Mouse (Mus musculus): ENCODE data around the gene Fam20a. TPM values are rescaled to one million over a fixed set of nuclear protein-coding genes. Genes with fewer than 3 reads are reported as not detected.

The Fam20a gene
- polyA plus RNA-seq, 1 experiment from 2014 or later, result 2.1 TPM

DNA sequence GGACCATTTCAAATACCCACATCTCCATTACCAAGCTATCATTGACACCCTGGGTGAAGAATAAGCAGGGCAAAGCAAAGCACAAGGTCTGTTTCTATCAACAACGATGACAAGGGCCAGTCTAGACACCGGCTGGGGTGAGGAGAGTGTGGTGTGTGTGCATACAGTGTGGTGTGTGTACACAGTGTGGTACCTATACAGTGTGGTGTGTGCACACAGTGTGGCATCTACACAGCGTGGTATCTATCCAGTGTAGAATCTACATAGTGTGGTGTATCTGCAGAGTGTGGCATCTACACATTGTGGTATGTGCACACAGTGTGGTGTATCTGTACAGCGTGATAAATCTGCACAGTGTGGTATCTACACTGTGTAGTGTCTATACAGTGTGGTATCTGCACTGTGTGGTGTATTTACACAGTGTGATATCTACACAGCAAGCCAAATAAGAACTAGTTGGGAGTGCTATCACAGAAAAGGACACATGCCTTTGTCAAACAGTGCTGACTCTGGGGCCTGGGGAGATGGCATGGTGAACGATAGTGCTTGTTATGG is 24.9 kb downstream of the Fam20a start:
- H3K4me1 ChIP-seq (replicated peaks), result no peaks in the 10 kb centered on the region
- H3K27ac ChIP-seq, result no peak overlapping the region
- no peaks in the 10 kb centered on the region for H3K27me3 ChIP-seq
- no peaks in the 10 kb centered on the region for H3K9me3 ChIP-seq
- no peak overlapping the region for H3K9ac ChIP-seq (replicated peaks)
- 88% methylated on average over 5 of the region's 5 CpGs for WGBS
- ATAC-seq, result no peak
- H3K36me3 ChIP-seq, result no peaks in the 10 kb centered on the region
- no peak overlapping the region for H3K4me3 ChIP-seq (replicated peaks)
- no peak overlapping the region for H3K4me2 ChIP-seq (replicated peaks)

- no peak overlapping the region for H3K4me3 ChIP-seq (replicated peaks)
- H3K27me3 ChIP-seq, result no peaks in the 10 kb centered on the region
- H3K36me3 ChIP-seq, result no peaks in the 10 kb centered on the region
- H3K9ac ChIP-seq (replicated peaks), result no peak overlapping the region
- ATAC-seq, result no peak
- H3K4me2 ChIP-seq (replicated peaks), result no peak overlapping the region
- no peaks in the 10 kb centered on the region for H3K9me3 ChIP-seq
- no peak overlapping the region for H3K27ac ChIP-seq
- no peaks in the 10 kb centered on the region for H3K4me1 ChIP-seq (replicated peaks)
- WGBS, result 88% methylated on average over 4 of the region's 4 CpGs
Observed at GRCm38 (mm10) chr11:109696519-109696918, 25.6 kb downstream of the Fam20a start.

GRCm38 (mm10) chr11:109692737-109693136 is 29.3 kb downstream of the Fam20a start:
- no peak for ATAC-seq
- no peak overlapping the region for H3K4me2 ChIP-seq (replicated peaks)
- H3K9ac ChIP-seq (replicated peaks), result no peak overlapping the region
- H3K9me3 ChIP-seq, result no peaks in the 10 kb centered on the region
- 39% methylated on average over 3 of the region's 3 CpGs for WGBS
- no peaks in the 10 kb centered on the region for H3K36me3 ChIP-seq
- no peak overlapping the region for H3K4me3 ChIP-seq (replicated peaks)
- H3K27me3 ChIP-seq, result no peaks in the 10 kb centered on the region
- H3K27ac ChIP-seq, result no peak overlapping the region
- H3K4me1 ChIP-seq (replicated peaks), result no peaks in the 10 kb centered on the region

- Histone ChIP-seq H3K27ac (no peak overlapping the region), H3K27me3 (no peaks in the 10 kb centered on the region)
- 88% methylated on average over 4 of the region's 4 CpGs for WGBS
Observed at GRCm38 (mm10) chr11:109689539-109689938, 32.5 kb downstream of the Fam20a start.

DNA sequence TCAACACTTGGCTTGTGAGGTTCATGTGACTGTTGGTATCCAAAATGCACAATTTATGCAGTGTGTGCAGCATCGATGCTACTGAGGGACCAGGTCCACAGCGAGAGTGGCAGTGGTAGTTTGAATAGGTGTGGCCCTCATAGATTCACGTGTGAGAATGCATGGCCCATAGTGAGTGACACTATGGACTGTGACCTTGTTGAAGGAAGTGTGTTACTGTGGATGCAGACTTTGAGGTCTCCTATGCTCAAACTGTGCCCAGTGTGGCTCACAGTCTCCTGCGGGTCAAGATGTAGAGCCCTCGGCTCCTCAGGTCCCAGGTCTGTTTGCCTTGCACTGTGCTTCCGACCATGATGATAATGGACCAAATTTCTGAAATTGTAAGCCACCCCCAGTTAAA is 39.9 kb downstream of the Fam20a start:
- Histone ChIP-seq H3K9ac (replicated peaks) (no peak overlapping the region), H3K4me3 (replicated peaks) (no peak overlapping the region), H3K36me3 (no peaks in the 10 kb centered on the region), H3K4me1 (replicated peaks) (no peaks in the 10 kb centered on the region), H3K9me3 (no peaks in the 10 kb centered on the region), H3K27me3 (peaks cover 3% of the 10 kb centered on the region; the same call in 1 of the 2 replicates), H3K4me2 (replicated peaks) (no peak overlapping the region), H3K27ac (no peak overlapping the region)
- 93% methylated on average over 6 of the region's 6 CpGs for whole genome bisulfite sequencing
- no peak for ATAC-seq

More at GRCm38 (mm10) chr11:109689539-109689938, 32.5 kb downstream of the Fam20a start:
- Histone ChIP-seq H3K9ac (replicated peaks) (no peak overlapping the region), H3K4me1 (replicated peaks) (no peaks in the 10 kb centered on the region), H3K4me2 (replicated peaks) (no peak overlapping the region), H3K4me3 (replicated peaks) (no peak overlapping the region), H3K36me3 (no peaks in the 10 kb centered on the region), H3K9me3 (no peaks in the 10 kb centered on the region)
- no peak for ATAC-seq

DNA sequence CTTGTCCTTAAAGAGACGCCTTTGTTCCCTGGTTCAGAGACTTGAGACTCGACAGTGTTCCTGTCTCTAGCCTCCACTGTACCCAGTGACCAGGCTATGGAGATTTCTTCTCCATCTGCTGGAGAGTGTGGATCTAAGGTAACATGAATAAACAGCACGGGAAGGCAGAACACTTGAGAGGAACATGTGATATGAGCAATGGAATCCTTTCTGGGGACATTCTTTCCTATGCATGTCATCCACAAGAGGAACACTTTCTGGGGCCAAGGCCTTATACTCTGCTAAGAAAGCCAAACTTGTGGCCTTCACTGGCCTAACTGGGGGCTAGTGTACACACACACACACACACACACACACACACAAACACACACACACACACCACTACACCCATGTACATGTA is 40.5 kb downstream of the Fam20a start:
- Histone ChIP-seq H3K4me2 (replicated peaks) (no peak overlapping the region), H3K9me3 (no peaks in the 10 kb centered on the region), H3K27me3 (peaks cover 3% of the 10 kb centered on the region; the same call in 1 of the 2 replicates), H3K9ac (replicated peaks) (no peak overlapping the region), H3K36me3 (no peaks in the 10 kb centered on the region), H3K27ac (no peak overlapping the region), H3K4me3 (replicated peaks) (no peak overlapping the region), H3K4me1 (replicated peaks) (no peaks in the 10 kb centered on the region)
- no peak for ATAC-seq
- 83% methylated on average over 3 of the region's 3 CpGs for WGBS

GRCm38 (mm10) chr11:109680934-109681333 is 41.1 kb downstream of the Fam20a start:
- 77% methylated on average over 9 of the region's 9 CpGs for WGBS
- no peak overlapping the region for H3K4me2 ChIP-seq (replicated peaks)
- H3K9me3 ChIP-seq, result no peaks in the 10 kb centered on the region
- H3K9ac ChIP-seq (replicated peaks), result no peak overlapping the region
- no peaks in the 10 kb centered on the region for H3K4me1 ChIP-seq (replicated peaks)
- no peak for ATAC-seq
- no peak overlapping the region for H3K27ac ChIP-seq
- H3K27me3 ChIP-seq, result peaks cover 3% of the 10 kb centered on the region; the same call in 1 of the 2 replicates
- H3K36me3 ChIP-seq, result no peaks in the 10 kb centered on the region
- H3K4me3 ChIP-seq (replicated peaks), result no peak overlapping the region

DNA sequence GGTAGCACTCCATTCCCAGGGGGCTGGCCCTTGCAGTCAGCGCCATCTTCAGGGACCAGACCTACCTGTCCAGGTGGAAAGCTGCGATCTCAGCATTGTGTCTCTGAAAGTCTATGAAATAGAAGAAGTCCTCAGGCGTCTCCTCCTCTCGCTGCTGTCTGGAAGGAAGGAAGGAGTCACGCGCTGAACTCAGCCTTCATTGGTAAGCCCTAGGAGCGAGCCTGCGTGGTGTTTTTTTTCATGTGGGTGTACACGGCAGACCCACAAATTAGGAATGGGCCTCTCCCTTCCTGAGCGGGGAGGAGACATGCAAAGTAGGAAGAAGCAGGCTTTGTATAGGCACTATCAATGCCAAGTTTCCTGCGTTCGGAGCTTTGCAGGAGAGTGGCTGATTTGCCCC is 43.8 kb downstream of the Fam20a start:
- Histone ChIP-seq H3K9ac (replicated peaks) (no peak overlapping the region), H3K9me3 (no peaks in the 10 kb centered on the region), H3K27me3 (peaks cover 11% of the 10 kb centered on the region), H3K4me1 (replicated peaks) (no peaks in the 10 kb centered on the region), H3K27ac (no peak overlapping the region), H3K4me2 (replicated peaks) (no peak overlapping the region), H3K4me3 (replicated peaks) (no peak overlapping the region), H3K36me3 (no peaks in the 10 kb centered on the region)
- 77% methylated on average over 12 of the region's 12 CpGs for WGBS
- no peak for ATAC-seq

GRCm38 (mm10) chr11:109676621-109677373 is 45.3 kb downstream of the Fam20a start:
- H3K4me1 ChIP-seq (replicated peaks), result no peaks in the 10 kb centered on the region
- H3K36me3 ChIP-seq, result no peaks in the 10 kb centered on the region
- no peak overlapping the region for H3K27ac ChIP-seq
- no peak overlapping the region for H3K9ac ChIP-seq (replicated peaks)
- H3K4me2 ChIP-seq (replicated peaks), result no peak overlapping the region
- WGBS, result 53% methylated on average over 12 of the region's 12 CpGs
- no peak for ATAC-seq
- no peak overlapping the region for H3K4me3 ChIP-seq (replicated peaks)
- H3K27me3 ChIP-seq, result peaks cover 11% of the 10 kb centered on the region
- no peaks in the 10 kb centered on the region for H3K9me3 ChIP-seq

DNA sequence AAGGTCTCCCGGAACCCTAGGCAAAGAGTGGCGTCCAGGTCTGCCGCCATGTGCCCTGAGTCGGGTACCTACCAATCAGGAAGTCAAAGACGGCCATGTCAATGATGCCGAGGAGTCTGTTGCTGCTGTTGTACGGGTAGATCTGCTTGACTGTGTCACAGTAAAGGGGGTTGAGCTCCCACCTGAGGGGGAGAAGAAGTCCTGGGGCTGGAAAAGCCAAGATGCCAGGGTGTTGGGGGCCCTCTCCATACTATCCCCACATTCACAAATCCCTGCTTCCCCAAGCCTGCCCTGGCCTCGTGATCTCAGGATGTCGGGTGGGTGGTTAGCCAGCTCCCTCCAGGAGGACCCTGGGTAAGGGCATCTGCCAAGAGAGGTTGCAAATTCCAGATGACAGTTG is 46.3 kb downstream of the Fam20a start:
- Histone ChIP-seq H3K27ac (no peak overlapping the region), H3K27me3 (peaks cover 11% of the 10 kb centered on the region), H3K4me3 (replicated peaks) (no peak overlapping the region), H3K4me1 (replicated peaks) (no peaks in the 10 kb centered on the region), H3K4me2 (replicated peaks) (no peak overlapping the region), H3K9me3 (no peaks in the 10 kb centered on the region), H3K36me3 (peaks cover 3% of the 10 kb centered on the region), H3K9ac (replicated peaks) (no peak overlapping the region)
- no peak for ATAC-seq
- 87% methylated on average over 9 of the region's 9 CpGs for WGBS

DNA sequence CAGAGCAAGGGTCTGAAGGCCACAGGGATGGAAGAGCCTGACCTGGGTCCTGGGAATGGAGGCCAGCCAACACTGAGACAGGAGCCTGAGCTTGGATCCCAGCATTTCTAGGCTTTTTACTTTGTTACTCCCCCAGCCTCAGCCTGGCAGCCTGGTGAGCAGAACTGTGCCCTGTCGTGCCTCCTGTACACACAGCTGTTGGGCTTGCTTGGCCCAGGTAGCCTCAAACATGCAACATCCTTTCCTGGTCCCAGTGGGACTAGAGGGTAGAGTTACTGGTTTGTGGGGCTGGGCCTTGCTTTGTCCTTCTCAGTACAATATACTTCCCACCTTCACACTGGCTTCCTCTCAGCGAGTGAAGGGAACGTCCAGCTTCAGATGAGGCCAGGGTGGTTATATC is 46.9 kb downstream of the Fam20a start:
- H3K36me3 ChIP-seq, result peaks cover 7% of the 10 kb centered on the region
- 88% methylated on average over 3 of the region's 3 CpGs for WGBS
- no peaks in the 10 kb centered on the region for H3K4me1 ChIP-seq (replicated peaks)
- no peak overlapping the region for H3K9ac ChIP-seq (replicated peaks)
- H3K27me3 ChIP-seq, result peaks cover 11% of the 10 kb centered on the region
- no peak overlapping the region for H3K27ac ChIP-seq
- no peak overlapping the region for H3K4me3 ChIP-seq (replicated peaks)
- no peak overlapping the region for H3K4me2 ChIP-seq (replicated peaks)
- no peaks in the 10 kb centered on the region for H3K9me3 ChIP-seq
- no peak for ATAC-seq

DNA sequence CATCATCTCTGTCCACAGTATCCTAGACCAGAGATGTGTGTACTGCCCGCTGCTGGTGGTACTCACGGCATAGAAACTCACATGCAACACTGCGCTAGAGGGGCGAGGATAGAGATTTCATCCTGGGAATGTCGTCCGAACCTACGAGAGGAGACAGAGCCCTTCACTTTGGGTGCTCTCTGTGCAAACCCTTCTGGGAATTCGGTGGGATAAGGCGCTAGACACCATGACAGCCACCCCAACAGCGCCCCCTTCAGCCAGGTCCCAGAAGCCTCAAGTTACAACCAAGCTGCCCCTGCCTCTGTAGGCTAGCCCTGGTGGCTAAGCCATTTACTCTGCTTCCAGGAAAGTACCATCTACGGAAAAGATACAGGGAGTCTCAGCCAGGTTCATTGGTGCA is 47.5 kb downstream of the Fam20a start:
- Histone ChIP-seq H3K9ac (replicated peaks) (no peak overlapping the region), H3K9me3 (no peaks in the 10 kb centered on the region), H3K4me3 (replicated peaks) (no peak overlapping the region), H3K36me3 (peaks cover 13% of the 10 kb centered on the region), H3K4me1 (replicated peaks) (no peaks in the 10 kb centered on the region), H3K27me3 (peaks cover 11% of the 10 kb centered on the region), H3K27ac (no peak overlapping the region), H3K4me2 (replicated peaks) (no peak overlapping the region)
- 82% methylated on average over 11 of the region's 11 CpGs for WGBS
- ATAC-seq, result no peak

DNA sequence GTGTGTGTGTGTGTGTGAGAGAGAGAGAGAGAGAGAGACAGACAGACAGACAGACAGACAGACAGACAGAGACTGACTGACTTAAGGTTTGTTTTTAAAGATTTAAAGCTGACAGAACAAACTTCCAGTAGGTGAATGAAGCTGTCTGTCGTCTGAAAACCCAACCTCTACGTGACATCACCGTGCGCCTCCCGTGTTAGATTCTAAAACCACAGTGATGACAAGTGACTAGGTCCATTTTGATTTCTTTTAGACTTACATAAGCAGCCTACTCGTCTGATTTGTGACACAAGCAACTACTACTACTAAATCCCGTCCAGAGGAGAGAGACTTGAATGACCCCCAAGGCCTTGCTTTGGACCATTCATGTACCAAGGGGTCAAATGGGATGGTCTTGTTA is 48.3 kb downstream of the Fam20a start:
- H3K36me3 ChIP-seq, result peaks cover 13% of the 10 kb centered on the region
- H3K27me3 ChIP-seq, result peaks cover 11% of the 10 kb centered on the region
- no peak overlapping the region for H3K9ac ChIP-seq (replicated peaks)
- no peak overlapping the region for H3K27ac ChIP-seq
- WGBS, result 90% methylated on average over 7 of the region's 7 CpGs
- no peak for ATAC-seq
- no peaks in the 10 kb centered on the region for H3K4me1 ChIP-seq (replicated peaks)
- no peak overlapping the region for H3K4me3 ChIP-seq (replicated peaks)
- H3K4me2 ChIP-seq (replicated peaks), result no peak overlapping the region
- no peaks in the 10 kb centered on the region for H3K9me3 ChIP-seq
